Mouse (Mus musculus) CD4-positive naive resting alpha-beta T cell, adult 57 days (primary cell): ENCODE results near the gene 9630041A04Rik. TPM values are rescaled to one million over a fixed set of nuclear protein-coding genes. Genes with fewer than 3 reads are reported as not detected.

ENCODE experiments used
- total RNA-seq: library from RNA; stranded (reverse); gene quantifications from one replicate; pipeline ENCODE4 v1.2.4, GENCODE M21; 2023

The 9630041A04Rik gene
- not detected for total RNA-seq

DNA sequence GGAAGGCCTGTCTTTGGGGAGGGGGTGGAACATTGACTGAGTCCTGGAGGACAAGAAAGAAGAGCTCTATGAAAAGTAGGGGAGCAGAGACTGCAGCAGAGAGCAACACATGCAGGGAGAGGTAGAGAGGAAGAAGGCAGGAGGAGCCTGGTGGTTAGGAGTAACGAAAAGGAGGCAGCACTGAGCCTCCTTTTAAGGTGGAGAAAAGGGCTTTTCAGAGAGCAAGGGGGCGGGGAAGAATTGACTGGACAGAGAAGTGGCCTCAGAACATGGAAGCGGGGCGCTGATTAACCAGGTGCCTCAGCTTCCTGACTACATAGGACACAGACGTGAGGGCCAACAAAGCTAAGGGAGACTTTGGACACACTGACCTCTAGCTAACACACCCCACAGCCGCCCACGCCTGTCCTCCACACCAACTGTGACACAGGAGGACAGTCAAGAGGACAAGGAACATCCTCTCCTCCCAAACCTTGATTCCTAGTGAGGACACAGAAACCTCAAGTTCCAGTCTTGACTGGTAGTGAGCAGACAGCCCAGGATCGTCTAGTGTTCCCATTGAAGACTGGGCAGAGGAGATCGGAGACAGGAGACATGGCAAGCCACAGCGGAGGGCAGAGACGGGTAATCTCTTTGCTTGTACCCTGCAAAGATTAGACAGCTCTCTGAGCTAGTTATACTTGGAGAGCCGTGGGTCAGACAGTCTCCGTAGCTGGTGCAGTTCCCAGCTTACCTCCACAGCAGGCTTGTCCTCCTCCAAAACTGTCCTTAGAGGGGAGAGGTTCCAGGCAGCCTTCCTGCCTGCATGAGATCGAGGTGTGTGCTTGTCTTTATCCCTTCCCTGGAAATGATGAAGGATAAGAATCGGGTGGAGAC lies at the start of gene 9630041A04Rik:
TSS of gene 9630041A04Rik (plus strand) at position 246 of the 876 bp plus-strand sequence.

